9 mouse cellular contexts compared by ENCODE assay signal in genomic region chr11:64718316-64719085, GRCm38 (mm10).
DNase-seq lines count a peak whose midpoint lies in the region; TF ChIP-seq lines count a peak whose summit lies in the region.
"Had no signal": no experiment of that assay in that cellular context is flagged by ENCODE, and none has a peak within 500 bp of the region (broad histone marks: within the 10 kb centered on the region; RNA-seq: fewer than 3 reads in every experiment).

No protein-coding gene starts in this region.

- no peak overlapping the region for H3K4me3 ChIP-seq in MEL (ENCODE audit: control insufficient read depth in 1 of 2, insufficient read depth in 1 of 2, low read depth in 2 of 2, low read length in 2 of 2)
- H3K4me3 ChIP-seq in embryonic facial prominence, embryonic 10.5 days = no peak overlapping the region
- no peak overlapping the region for H3K4me3 ChIP-seq in heart, embryonic 10.5 days

- H3K27me3 ChIP-seq in MEL (ENCODE audit: control insufficient read depth in 1 of 2, insufficient read depth in 2 of 2, low read length in 2 of 2) = no peaks in the 10 kb centered on the region
- peaks cover 15% of the 10 kb centered on the region; the same call in 1 of the 2 replicates for H3K27me3 ChIP-seq in embryonic facial prominence, embryonic 10.5 days (replicated peaks; ENCODE audit: low read depth, poor library complexity, severe bottlenecking)
- H3K27me3 ChIP-seq in heart, embryonic 10.5 days (ENCODE audit: insufficient read depth, poor library complexity, severe bottlenecking) = peaks cover 15% of the 10 kb centered on the region; the same call in 1 of the 2 replicates

- H3K9ac ChIP-seq in MEL (ENCODE audit: control insufficient read depth, low read depth, low read length, poor library complexity, severe bottlenecking) = no peak overlapping the region

- H3K4me1 ChIP-seq in MEL (ENCODE audit: control insufficient read depth in 1 of 2, insufficient read depth in 2 of 2, low read length in 2 of 2) = no peaks in the 10 kb centered on the region
- H3K4me1 ChIP-seq in embryonic facial prominence, embryonic 10.5 days = peaks cover 17% of the 10 kb centered on the region
- H3K4me1 ChIP-seq in heart, embryonic 10.5 days = no peaks in the 10 kb centered on the region

- 22% methylated on average over 5 of the region's 5 CpGs for whole genome bisulfite sequencing in embryonic facial prominence, embryonic 10.5 days
- 14% methylated on average over 5 of the region's 5 CpGs for WGBS in heart, embryonic 10.5 days

- peak; percentile 62 to 93 (median 89) for TF ChIP-seq CTCF in MEL (IDR thresholded peaks at IDR 0.05 in 2 of 3, conservative IDR thresholded peaks at IDR 0.05 in 1 of 3; ENCODE audit: control insufficient read depth in 1 of 3, insufficient read depth in 1 of 3, low read depth in 2 of 3, low read length in 3 of 3, poor library complexity in 1 of 3, severe bottlenecking in 1 of 3)

- peak; percentile 74 for DNase-seq in MEL (ENCODE audit: low read depth, low spot score)
- DNase-seq in adrenal gland, postnatal 36 days = peak; percentile 86 to 92
- DNase-seq in embryonic facial prominence, embryonic 10.5 days (ENCODE audit: low spot score) = peak; percentile 84
- peak; percentile 82 for DNase-seq in heart, embryonic 10.5 days (ENCODE audit: low spot score)
- DNase-seq in layer of hippocampus, adult 8-10 months (ENCODE audit: low spot score in 2 of 2) = peak; percentile 63 to 84
- DNase-seq in lung, postnatal 10 days = peak; percentile 93
- DNase-seq in right cerebral cortex, postnatal 10 days (ENCODE audit: low spot score in 2 of 2) = peak; percentile 76 to 88
- DNase-seq in urinary bladder, postnatal 4 days (ENCODE audit: low spot score in 2 of 2) = peak; percentile 69 to 84

- no peak for TF ChIP-seq POLR2A in MEL (IDR thresholded peaks at IDR 0.05; ENCODE audit: control insufficient read depth in 1 of 2, insufficient read depth in 1 of 2, low read depth in 1 of 2, low read length in 2 of 2, poor library complexity in 1 of 2)

- H3K36me3 ChIP-seq in MEL (ENCODE audit: control insufficient read depth in 1 of 2, insufficient read depth in 2 of 2, low read length in 2 of 2) = no peaks in the 10 kb centered on the region
- no peaks in the 10 kb centered on the region for H3K36me3 ChIP-seq in embryonic facial prominence, embryonic 10.5 days (replicated peaks)
- H3K36me3 ChIP-seq in heart, embryonic 10.5 days = no peaks in the 10 kb centered on the region

- H3K9me3 ChIP-seq in MEL (replicated peaks; ENCODE audit: insufficient read depth, low read length) = no peaks in the 10 kb centered on the region
- 0 out of 2 replicates have a peak, but pooled peaks cover 2% of the 10 kb centered on the region for H3K9me3 ChIP-seq in embryonic facial prominence, embryonic 10.5 days
- H3K9me3 ChIP-seq in heart, embryonic 10.5 days = no peaks in the 10 kb centered on the region

- peak; percentile 89 for TF ChIP-seq RAD21 in MEL (IDR thresholded peaks at IDR 0.05; ENCODE audit: low read depth, low read length)

- H3K79me2 ChIP-seq in MEL (ENCODE audit: control insufficient read depth, insufficient read depth, low read length, poor library complexity) = no peaks in the 10 kb centered on the region

- TF ChIP-seq EP300 in MEL (IDR thresholded peaks at IDR 0.05; ENCODE audit: low read depth in 1 of 2, low read length in 2 of 2) = no peak

- H3K27ac ChIP-seq in MEL (ENCODE audit: control insufficient read depth, low read depth, low read length) = no peak overlapping the region
- H3K27ac ChIP-seq in embryonic facial prominence, embryonic 10.5 days (replicated peaks) = peak overlapping the region; percentile 51
- H3K27ac ChIP-seq in heart, embryonic 10.5 days = no peak overlapping the region
- H3K27ac ChIP-seq: macrophage had no signal

TF ChIP-seq in MEL, 35 proteins besides CTCF, POLR2A, EP300 and RAD21:
- TF ChIP-seq ZC3H11A (IDR thresholded peaks at IDR 0.05; ENCODE audit: low read depth, low read length) (peak; percentile 78), GABPA (IDR thresholded peaks at IDR 0.05; ENCODE audit: low read depth, low read length) (no peak), ELF1 (IDR thresholded peaks at IDR 0.05; ENCODE audit: low read depth, low read length) (peak; percentile 68; the same call in 1 of the 2 replicates), SMC3 (IDR thresholded peaks at IDR 0.05; ENCODE audit: low read depth, low read length) (peak; percentile 87)
